Mouse (Mus musculus) brain, embryonic 14.5 days (tissue): ENCODE measurements around the gene Runx3. TPM values are rescaled to one million over a fixed set of nuclear protein-coding genes. Genes with fewer than 3 reads are reported as not detected.

Experiments
- DNase-seq: peaks from one replicate; pipeline ENCODE4 v3.0.0-alpha.2; 2011; ENCODE audit warnings: low read depth
- CTCF ChIP-seq: fragments of 200-500 bp; IDR thresholded peaks from 2 replicates; pipeline ENCODE4 v1.5.1; 2012; ENCODE audit warnings: inconsistent platforms, mild to moderate bottlenecking, moderate library complexity, borderline replicate concordance; ENCODE audit not compliant: insufficient read depth, insufficient read length; ENCODE audit errors: extremely low read depth
- POLR2A ChIP-seq: fragments of 200-500 bp; IDR thresholded peaks from 2 replicates; pipeline ENCODE4 v1.6.1; 2012; ENCODE audit warnings: mild to moderate bottlenecking, inconsistent platforms, borderline replicate concordance; ENCODE audit not compliant: poor library complexity, insufficient read depth, insufficient read length, severe bottlenecking; ENCODE audit errors: extremely low read depth
- polyA plus RNA-seq: library from polyadenylated mRNA; depleted of rRNA; stranded (reverse); fragments of >200 nt; gene quantifications from 2 replicates; pipeline ENCODE4 v1.2.3, GENCODE M21; 2012

Gene Runx3
- polyA plus RNA-seq, 1 experiment: 0.40 TPM

DNA sequence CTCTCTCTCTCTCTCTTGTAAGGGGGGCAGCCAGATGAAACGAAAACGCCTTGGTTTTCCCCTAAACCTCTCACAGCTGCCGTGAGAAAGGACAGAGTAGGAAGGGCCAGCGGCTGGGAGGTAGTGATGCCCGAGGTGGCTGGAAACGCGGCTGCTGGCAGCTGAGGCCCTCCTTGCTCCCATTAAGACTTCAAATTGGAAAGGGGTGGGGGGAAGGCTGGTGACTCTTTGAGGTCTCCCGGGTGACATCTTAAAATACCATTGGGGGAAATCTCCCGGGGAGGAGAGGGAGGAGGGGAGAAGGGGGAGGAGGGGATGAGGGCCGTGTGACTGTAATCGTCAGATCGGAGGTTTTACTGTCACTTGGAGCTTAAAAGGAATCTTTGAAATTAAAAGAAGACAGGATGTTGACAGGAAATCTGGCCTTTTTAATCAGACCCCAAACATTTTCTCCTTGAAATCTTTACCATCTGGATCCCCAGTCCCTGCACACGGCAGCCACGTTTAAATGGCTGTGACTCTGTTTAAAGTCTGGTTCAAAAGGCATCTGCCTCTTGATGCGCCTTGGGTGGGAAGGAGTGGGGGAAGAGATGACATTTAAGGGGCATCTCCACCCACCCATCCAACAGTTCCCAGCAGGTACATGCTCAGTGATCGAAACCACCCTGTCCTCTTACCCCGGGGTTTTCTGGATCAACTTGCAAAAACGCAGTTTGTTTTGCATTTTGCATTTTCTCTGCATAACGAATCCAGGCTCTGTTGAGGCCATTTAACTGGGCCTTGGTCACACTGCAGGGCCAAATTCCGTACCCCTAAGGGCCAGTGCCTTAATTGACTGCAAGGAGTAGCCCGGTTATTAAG is 33.9 kb downstream of the Runx3 start:
- TF ChIP-seq CTCF (no peak), POLR2A (no peak)
- peak; percentile 61 for DNase-seq

DNA sequence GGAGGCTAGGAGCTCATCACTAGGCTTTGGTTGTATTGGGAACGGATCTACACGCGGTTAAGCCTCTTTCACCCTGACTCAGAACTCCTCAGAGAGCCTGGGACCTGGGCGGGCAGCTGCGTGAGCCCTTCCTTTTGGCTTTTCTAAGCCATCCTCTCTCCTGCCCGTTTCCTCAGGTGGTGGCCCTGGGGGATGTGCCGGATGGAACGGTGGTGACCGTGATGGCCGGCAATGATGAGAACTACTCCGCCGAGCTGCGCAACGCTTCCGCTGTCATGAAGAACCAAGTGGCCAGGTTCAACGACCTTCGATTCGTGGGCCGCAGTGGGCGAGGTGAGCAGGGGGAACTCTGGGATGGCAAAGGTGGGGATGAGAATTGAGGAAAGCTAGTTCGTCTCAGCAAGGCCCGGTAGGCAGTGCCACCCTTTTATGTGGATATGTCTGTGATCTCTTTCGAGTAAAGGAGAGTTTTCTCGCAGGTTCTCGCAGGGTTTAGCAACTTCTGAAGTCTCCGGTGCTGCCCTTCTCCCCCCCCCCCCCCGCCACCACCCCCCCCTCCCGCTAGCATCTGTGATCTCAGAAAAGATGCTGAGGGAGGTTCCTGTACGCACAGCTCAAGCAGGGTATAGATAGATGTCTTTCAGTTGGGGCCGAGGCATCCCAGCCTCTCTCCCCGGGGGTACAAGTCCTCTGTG is 34.8 kb downstream of the Runx3 start:
- TF ChIP-seq POLR2A: no peak
- TF ChIP-seq CTCF: no peak
- peak; percentile 20 for DNase-seq

DNA sequence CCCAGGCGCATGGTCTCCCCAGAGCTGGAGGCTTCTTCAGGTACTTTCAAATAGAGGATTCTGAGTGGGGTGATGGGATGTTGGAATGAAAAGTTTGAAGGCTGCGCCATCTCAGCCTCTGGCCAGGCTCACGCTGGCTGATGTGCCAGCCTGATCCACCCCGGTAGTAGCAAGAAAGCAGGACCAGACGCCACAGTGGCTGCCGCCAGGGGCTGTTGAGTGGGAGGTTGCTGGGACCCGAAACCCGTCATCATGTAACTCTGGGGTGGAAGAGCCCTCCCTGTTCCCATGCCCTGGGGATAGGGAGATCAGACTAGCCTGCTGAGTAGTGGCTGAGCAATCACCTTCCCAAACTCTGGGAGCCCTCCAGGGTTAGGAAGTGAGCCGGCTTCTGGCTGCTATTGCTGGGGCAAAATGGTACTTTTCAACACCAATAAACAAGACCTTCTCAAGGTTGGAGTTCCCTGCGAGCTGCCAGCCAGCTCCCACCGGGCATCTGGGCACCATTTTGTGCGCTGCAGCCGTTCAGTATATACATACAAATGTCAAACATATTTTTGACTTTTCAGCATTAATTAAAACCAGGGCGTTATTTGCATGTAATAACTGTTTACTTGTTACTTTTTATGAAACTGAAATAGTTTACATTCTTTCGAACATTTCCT is 35.5 kb downstream of the Runx3 start:
- TF ChIP-seq POLR2A (no peak), CTCF (no peak)
- DNase-seq: no peak

DNA sequence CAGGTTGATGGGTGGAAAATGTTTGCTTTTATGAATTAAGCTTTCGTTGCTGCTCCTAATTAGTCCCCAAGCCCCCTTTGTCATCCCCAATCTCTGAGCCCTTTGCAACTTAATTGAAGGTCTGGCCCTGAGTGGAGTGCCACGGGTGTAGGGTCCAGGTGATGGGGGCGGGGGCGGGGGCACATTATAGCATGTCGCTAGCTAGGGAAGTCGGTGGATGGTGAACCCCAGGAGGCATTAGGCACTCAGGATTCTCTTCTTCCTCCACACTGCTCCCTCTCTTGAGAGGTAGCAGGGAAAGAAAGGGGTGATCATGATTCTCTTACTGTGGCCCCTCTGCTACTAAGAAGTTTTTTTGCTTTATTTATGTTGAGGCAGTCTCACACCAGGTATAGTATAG is 36.1 kb downstream of the Runx3 start:
- DNase-seq: no peak
- TF ChIP-seq CTCF (no peak), POLR2A (no peak)

DNA sequence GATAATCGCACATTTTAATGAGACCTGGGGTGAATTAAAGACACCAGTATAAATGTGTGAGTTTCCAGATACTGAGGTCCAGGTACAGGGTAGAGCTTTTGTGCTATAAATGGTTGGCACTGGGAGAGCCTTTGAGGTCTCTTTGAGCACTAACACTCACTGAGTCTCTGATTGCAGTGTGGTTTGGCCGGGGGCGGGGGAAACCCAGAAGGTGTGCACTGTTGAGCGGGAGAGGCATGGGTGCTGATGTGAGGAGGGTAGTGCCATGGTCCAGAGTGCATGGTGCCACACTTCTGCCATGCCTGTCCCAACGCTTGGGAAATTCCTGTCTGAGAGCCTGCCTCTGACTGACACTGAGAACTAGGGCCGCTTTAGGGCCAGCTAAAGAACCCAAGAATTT is 36.9 kb downstream of the Runx3 start:
- DNase-seq: no peak
- TF ChIP-seq CTCF (no peak), POLR2A (no peak)

DNA sequence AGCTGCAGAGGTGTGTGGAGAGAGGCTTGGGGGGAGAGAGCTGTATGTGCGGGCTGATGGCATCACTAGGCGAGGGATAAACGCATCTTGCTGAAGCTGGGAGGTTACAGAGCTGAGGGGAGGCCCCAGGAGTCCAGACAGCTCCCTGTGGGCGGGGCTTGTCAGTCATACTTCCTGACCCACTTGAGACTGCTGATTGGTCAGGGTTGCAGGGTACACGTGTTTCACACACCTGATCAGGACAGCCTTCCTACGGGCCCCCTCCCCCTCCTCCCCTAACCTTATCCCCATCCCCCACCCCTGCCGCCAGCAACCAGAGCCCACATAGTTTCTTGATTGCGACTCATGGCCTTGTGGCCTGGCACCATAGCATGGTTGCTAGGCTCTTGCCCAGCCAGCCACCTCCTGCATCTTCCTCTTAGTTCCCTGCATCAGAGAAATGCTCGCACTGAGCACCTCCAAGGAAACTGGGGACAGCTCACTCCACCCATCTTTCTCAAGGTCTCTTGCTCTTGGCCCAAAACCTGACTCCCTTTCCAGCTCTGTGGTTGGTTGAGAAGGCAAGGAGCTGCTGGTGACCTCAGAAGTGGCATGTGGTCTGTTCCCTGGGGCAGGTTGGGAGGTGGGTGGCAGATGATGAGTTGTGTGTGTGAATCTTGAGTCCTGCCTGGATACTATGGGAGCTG is 38.4 kb downstream of the Runx3 start:
- TF ChIP-seq POLR2A (no peak), CTCF (no peak)
- DNase-seq: no peak

DNA sequence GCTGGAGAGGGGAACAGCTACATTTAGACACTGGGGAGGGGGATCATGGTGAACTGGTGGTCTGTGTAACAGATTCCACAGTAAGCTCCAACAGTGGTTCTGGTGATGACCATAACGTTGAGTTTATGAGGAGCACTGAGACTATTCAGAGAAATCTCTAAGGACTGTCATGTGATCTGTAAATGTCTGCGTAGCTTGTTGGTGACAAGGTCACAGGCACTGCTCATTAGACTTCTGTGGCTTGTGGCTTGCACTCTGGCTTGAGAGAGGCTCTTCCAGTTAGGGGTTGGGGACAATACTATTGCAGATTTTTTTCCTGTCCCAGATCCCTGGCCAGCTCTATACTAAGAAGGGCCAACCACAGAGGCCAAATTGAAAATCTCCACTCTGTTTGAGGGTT is 39.2 kb downstream of the Runx3 start:
- DNase-seq: no peak
- no peak for TF ChIP-seq POLR2A
- TF ChIP-seq CTCF: no peak

DNA sequence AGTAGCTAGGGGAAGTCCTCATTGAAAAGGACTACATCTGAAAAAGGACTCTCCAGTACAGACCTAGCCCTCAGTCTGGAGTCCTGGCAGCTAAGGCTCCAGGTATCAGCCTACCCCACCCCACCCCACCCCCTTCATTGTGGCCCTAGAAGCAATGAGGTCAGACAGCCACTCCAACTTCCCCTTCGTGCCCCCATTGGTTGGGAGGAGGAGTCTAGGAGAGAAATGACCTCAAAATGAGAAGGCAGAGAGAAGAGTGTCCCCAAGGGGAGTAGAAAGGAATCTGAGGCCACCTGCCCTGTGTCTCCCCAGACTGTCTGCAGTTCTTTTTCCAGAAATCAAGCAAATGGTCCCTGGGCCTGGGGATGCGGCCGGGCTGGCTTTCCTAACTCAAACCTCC is 39.7 kb downstream of the Runx3 start:
- DNase-seq: no peak
- TF ChIP-seq POLR2A (no peak), CTCF (no peak)

DNA sequence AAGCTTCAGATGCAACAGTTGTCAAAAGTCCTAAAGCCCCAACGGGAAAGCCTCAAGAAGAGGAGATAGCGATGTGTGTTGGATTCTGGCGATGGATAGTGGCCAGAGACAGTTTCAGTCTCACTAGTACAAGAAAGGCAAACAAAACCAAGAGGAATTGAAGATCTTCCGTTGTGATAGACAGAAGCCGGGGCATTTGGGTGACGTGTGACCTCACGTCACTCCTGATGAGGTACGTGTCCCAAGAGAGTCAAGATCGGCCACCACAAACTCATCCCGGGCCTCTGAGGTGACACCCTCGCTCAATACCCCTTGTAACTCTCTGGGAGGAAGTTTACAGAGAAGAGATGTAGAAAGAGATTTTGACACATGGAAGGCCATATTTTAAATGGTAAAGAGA is 41.0 kb downstream of the Runx3 start:
- no peak for TF ChIP-seq CTCF
- no peak for TF ChIP-seq POLR2A
- DNase-seq: no peak

DNA sequence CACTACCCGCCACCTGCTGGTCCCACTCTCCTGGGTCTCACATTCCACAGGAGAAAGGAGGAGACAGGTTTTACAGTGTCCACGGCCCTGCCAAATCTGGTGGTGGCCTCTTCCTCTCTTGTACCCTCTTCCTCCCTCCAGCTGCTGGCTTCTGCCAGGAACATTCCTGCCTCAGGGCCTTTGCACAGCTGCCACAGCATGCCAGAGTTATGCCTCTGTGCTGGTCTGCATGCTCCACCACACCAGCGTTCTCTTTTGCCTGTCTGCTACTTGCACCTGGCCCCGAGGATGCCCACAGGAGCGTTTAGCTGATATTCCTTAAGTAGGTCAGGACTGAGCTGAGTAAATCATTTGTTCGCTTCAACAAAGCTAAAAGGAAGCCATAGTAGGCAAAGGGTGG is 45.3 kb downstream of the Runx3 start:
- TF ChIP-seq POLR2A (no peak), CTCF (no peak)
- no peak for DNase-seq

DNA sequence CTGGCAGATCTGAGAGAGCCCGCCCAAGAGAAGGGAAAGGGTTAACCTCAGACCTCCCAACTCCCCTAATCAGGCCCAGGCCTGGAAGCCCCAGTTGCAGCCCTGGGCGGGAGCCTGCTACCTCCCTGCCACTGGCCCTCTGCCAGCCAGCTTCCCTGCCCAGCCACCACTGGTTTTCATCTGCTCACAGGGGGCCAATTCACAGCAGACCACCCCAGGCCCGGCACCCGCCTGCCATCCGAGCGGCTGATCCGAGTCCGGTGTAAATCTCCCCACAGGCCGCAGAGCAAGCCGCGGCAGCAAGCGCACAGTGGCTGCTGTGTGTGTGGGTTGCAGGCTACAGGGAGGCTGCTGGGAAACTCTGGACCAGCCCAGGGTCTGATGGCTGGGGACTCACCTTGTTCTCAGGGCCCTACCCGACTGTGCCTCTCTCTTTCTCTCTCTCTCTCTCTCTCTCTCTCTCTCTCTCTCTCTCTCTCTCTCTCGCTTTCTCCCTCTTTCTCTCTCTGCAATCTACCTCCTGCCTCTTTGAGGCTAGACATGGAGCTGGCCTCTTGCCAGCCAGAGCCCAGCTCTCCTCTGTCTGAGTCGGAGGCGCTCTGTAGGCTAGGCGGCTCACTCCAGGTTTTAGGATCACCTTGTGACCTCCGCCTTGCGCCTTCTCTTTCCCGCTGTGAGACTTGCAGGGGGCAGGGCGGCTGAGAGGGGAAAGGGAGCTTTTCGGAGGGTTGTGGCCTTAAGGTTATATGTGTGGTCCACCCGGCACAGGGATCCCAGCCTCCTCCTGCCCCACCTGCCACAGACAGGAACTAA is 46.2 kb downstream of the Runx3 start:
- peak; percentile 78 for DNase-seq
- TF ChIP-seq CTCF (no peak), POLR2A (no peak)

DNA sequence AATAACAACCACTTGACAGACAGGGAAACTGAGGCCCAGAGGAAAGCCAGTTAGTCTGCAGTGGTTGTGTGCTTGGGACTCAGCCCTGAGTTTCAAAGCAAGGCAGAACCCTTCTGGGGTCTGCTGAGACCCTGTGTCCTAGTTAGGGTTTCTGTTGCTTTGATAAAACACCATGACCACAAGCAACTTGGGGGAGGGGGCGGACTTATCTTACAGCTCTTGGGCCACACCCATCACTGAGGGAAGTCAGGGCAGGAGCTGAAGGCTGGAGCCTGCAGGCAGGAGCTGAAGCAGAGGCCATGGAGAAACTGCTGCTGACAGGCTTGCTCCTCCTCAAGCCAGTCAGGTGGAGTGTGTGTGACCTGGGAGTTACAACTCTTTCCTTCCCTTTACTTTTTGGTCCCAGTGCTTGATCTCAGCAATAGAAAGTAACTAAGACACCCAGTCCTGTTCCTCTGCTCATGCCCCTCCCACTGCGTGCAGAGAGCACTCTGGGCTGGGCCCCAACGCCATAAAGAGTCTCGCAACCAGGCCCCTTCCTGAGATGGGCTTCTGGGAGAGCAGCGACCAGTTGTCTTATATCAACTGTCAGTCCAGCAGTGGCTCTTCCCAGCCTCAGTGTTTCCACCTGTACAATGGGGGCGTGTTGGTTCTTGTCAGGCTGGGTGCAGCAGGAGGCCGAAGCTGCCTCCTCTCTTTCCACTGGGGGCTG is 47.5 kb downstream of the Runx3 start:
- TF ChIP-seq POLR2A (no peak), CTCF (no peak)
- no peak for DNase-seq

DNA sequence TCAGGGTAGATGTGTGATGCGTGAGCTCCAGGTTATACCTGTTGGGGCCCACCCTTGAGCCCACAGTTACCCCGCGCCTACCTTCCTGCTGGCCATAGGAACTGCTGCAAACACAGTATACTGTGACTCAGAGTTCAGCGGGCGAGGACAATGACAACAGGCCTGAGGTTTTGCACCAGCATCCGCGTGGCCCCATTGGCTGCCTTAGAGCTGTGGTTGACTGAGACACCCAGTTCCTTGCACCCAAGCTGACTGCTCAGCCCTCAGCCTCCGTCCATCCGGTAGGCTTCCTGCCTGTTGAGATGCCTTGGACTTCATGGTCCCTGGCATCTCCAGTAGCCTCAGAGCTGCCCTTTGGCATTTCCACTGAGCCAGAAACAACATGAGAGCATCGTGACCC is 48.6 kb downstream of the Runx3 start:
- no peak for DNase-seq
- TF ChIP-seq CTCF (no peak), POLR2A (no peak)
